In the genomic region with DNA sequence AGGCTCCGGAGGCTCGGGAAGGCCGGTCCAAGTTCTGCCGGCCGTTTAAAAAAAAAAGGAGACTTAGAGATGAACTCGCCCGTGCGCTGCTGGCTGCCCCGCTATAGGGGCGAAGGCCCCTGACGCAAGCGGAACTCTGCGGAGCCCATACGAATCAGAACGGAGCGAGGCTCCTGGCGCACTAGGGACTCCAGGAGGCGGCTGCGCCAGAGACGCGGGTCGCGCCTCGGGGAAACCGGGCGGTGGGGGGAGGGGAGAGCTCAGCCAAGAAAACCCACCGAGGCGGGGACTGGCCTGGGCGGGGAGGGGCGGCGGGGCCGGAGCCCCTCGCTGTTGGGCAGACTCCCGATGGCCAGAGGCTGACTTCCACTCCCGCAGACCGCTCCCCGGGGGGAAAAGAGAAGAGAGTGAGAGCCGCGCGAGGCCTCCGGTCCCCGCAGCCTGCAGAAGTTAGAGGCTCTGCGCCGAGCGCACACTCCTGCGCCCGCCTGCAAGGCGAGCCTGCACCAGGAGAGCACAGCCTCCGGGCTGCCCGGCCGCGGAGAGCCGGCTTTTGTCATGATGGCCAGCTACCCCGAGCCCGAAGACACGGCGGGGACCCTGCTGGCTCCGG, we compare ENCODE assay signal across 8 mouse cellular contexts. TPM values are rescaled to one million over a fixed set of nuclear protein-coding genes. Genes with fewer than 3 reads are reported as not detected.
DNase-seq lines count a peak whose midpoint lies in the region; ATAC-seq and TF ChIP-seq lines count a peak whose summit lies in the region.

A gene (plus strand): TSS at position 186 of the 613 bp plus-strand sequence.

- peak within 1 kb of the TSS; percentile 76 for H3K4me3 ChIP-seq in E14TG2a.4 (replicated peaks; ENCODE audit: low read length)
- H3K4me3 ChIP-seq in embryonic facial prominence, embryonic 15.5 days (replicated peaks), result peak within 1 kb of the TSS; percentile 50
- H3K4me3 ChIP-seq in hindbrain, postnatal 0 days (ENCODE audit: low read length), result peak within 1 kb of the TSS; percentile 36
- H3K4me3 ChIP-seq in midbrain, embryonic 15.5 days, result peak within 1 kb of the TSS; percentile 39

- H3K9ac ChIP-seq in embryonic facial prominence, embryonic 15.5 days, result peak within 1 kb of the TSS; percentile 26
- peak within 1 kb of the TSS; percentile 31; the same call in 1 of the 2 replicates for H3K9ac ChIP-seq in hindbrain, postnatal 0 days (replicated peaks; ENCODE audit: low read length)
- peak within 1 kb of the TSS; percentile 10; the same call in 1 of the 2 replicates for H3K9ac ChIP-seq in midbrain, embryonic 15.5 days

- no peak for TF ChIP-seq CTCF in E14TG2a.4 (conservative IDR thresholded peaks at IDR 0.05; ENCODE audit: low read length)
- no peak for TF ChIP-seq CTCF in hindbrain, postnatal 0 days (IDR thresholded peaks at IDR 0.05; ENCODE audit: low read depth)

- peaks cover 34% of the 10 kb centered on the region for H3K4me1 ChIP-seq in E14TG2a.4 (replicated peaks; ENCODE audit: low read depth, low read length)
- peaks cover 34% of the 10 kb centered on the region for H3K4me1 ChIP-seq in embryonic facial prominence, embryonic 15.5 days
- H3K4me1 ChIP-seq in hindbrain, postnatal 0 days (ENCODE audit: insufficient read depth, low read length), result peaks cover 13% of the 10 kb centered on the region
- H3K4me1 ChIP-seq in midbrain, embryonic 15.5 days, result peaks cover 39% of the 10 kb centered on the region

- no peaks in the 10 kb centered on the region for H3K9me3 ChIP-seq in E14TG2a.4 (ENCODE audit: low read length)
- no peaks in the 10 kb centered on the region for H3K9me3 ChIP-seq in embryonic facial prominence, embryonic 15.5 days (replicated peaks)
- H3K9me3 ChIP-seq in hindbrain, postnatal 0 days (ENCODE audit: low read length), result no peaks in the 10 kb centered on the region
- H3K9me3 ChIP-seq in midbrain, embryonic 15.5 days, result no peaks in the 10 kb centered on the region

- peak within 1 kb of the TSS; percentile 88 for H3K4me2 ChIP-seq in embryonic facial prominence, embryonic 15.5 days (replicated peaks)
- peak within 1 kb of the TSS; percentile 58 for H3K4me2 ChIP-seq in hindbrain, postnatal 0 days (ENCODE audit: low read depth, low read length)
- H3K4me2 ChIP-seq in midbrain, embryonic 15.5 days, result peak within 1 kb of the TSS; percentile 62

- peak within 1 kb of the TSS; percentile 48 for H3K27ac ChIP-seq in embryonic facial prominence, embryonic 15.5 days (replicated peaks)
- H3K27ac ChIP-seq in hindbrain, postnatal 0 days, result peak within 1 kb of the TSS; percentile 48; the same call in 1 of the 2 replicates
- peak within 1 kb of the TSS; percentile 18; the same call in 1 of the 2 replicates for H3K27ac ChIP-seq in midbrain, embryonic 15.5 days

- no peaks in the 10 kb centered on the region for H3K36me3 ChIP-seq in E14TG2a.4 (ENCODE audit: insufficient read depth, low read length)
- H3K36me3 ChIP-seq in embryonic facial prominence, embryonic 15.5 days, result no peaks in the 10 kb centered on the region
- no peaks in the 10 kb centered on the region for H3K36me3 ChIP-seq in hindbrain, postnatal 0 days (ENCODE audit: insufficient read depth, low read length)
- no peaks in the 10 kb centered on the region for H3K36me3 ChIP-seq in midbrain, embryonic 15.5 days (replicated peaks)

- WGBS in embryonic facial prominence, embryonic 15.5 days, result under 1% methylated on average over 57 of the region's 58 CpGs
- under 1% methylated on average over 50 of the region's 58 CpGs for WGBS in hindbrain, postnatal 0 days
- under 1% methylated on average over 54 of the region's 58 CpGs for WGBS in midbrain, embryonic 15.5 days

- H3K27me3 ChIP-seq in E14TG2a.4 (ENCODE audit: insufficient read depth, low read length), result peaks cover 98% of the 10 kb centered on the region
- peaks cover 97% of the 10 kb centered on the region for H3K27me3 ChIP-seq in embryonic facial prominence, embryonic 15.5 days
- peaks cover 77% of the 10 kb centered on the region for H3K27me3 ChIP-seq in hindbrain, postnatal 0 days (ENCODE audit: insufficient read depth, low read length)
- peaks cover 72% of the 10 kb centered on the region for H3K27me3 ChIP-seq in midbrain, embryonic 15.5 days (replicated peaks)

- peak; percentile 17 for DNase-seq in cerebellum, adult 9-11 months
- no peak for DNase-seq in cerebellum, adult 9-10 months
- peak; percentile 23 for DNase-seq in hindbrain, postnatal 0 days (ENCODE audit: low spot score)
- no peak for DNase-seq in frontal cortex, adult 2 months (ENCODE audit: extremely low spot score in 1 of 2, low spot score in 1 of 2)

- 0 out of 2 replicates have a peak, but pooled peaks have one; percentile 48 for ATAC-seq in embryonic facial prominence, embryonic 15.5 days (ENCODE audit: insufficient number of reproducible peaks, low FRiP score, low TSS enrichment, low read depth)
- ATAC-seq in hindbrain, postnatal 0 days, result 0 out of 2 replicates have a peak, but pooled peaks have one; percentile 19
- ATAC-seq in midbrain, embryonic 15.5 days (replicated peaks), result peak; percentile 24; the same call in 1 of the 2 replicates
- no peak for ATAC-seq in activated CD4-positive, CD25-positive, alpha-beta regulatory T cell, adult 4 months

RNA-seq across cellular contexts. Expression of the gene that starts here (rescaled TPM):
- polyA plus RNA-seq in embryonic facial prominence, embryonic 15.5 days (2015; fragmentation: Nextera tagmentation; extraction: Ambion mirVana), result 1.2 and 2.0 TPM in 2 replicates
- 0.04 and 0.05 TPM in 2 replicates for total RNA-seq in hindbrain, postnatal 0 days (2014; rRNA removed)
- 0.28 and 0.57 TPM in 2 replicates for polyA plus RNA-seq in hindbrain, postnatal 0 days (2015; fragmentation: Nextera tagmentation; extraction: Ambion mirVana)
- 0.61 and 0.75 TPM in 2 replicates for polyA plus RNA-seq in midbrain, embryonic 15.5 days (2015; fragmentation: Nextera tagmentation; extraction: Ambion mirVana)
- polyA plus RNA-seq in frontal cortex, adult 2 months (2012; rRNA removed), result 0.27 and 0.34 TPM in 2 replicates
- polyA plus RNA-seq in activated CD4-positive, CD25-positive, alpha-beta regulatory T cell, adult 4 months (2017; shearing (Covaris generic)), result not detected

Comparison
In these comparisons a context has a peak if more than half of its experiments do, and no peak if none do; other contexts are left out.
1. Peak in DNase-seq, ATAC-seq, H3K4me3 ChIP-seq, H3K27ac ChIP-seq, H3K9ac ChIP-seq and H3K4me2 ChIP-seq in hindbrain, postnatal 0 days; RNA of the gene not detected or under 1 TPM.
2. Peak in ATAC-seq, H3K4me3 ChIP-seq, H3K27ac ChIP-seq, H3K9ac ChIP-seq and H3K4me2 ChIP-seq in midbrain, embryonic 15.5 days; RNA of the gene not detected or under 1 TPM.